Mouse (Mus musculus): ENCODE results near the gene Dph5. TPM values are rescaled to one million over a fixed set of nuclear protein-coding genes. Genes with fewer than 3 reads are reported as not detected.

The Dph5 gene
- polyA plus RNA-seq, 1 experiment = 8.8 TPM

DNA sequence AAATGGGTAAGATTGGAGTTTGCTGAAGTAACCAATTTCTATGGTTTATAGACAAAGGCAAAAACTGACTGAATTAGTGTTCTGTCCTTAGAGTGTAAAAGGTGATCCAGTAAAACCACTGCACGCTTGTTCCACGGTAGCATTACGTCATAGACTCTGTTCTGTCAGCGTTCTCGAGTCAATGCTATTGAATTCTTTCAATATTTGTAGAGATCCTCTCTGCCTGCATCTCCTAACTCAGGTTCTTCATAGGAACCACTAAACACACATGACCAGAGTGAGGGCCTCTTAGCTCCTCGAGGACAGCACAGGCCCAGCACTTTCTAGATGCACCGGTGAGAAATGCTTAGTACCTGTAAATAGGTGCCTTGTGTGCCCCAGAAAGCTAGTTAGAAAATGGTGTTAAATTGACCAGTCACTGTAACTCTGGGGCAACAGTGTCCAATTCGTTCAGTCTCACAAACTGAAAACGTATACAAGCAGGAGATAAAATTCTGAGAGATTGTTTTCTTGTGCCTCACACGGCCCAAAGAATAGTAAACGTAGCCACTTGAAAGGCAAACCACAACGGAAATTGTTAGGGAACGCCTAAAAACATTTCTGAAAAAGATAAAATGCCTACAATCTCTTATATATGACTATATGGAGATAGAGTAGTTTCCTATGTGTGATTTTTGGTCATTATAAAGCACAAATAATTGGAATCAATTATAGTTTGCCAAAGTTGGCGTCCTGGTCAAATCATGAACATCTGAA, 84.4 kb downstream of the Dph5 start:
- no peak for TF ChIP-seq TCF12 (IDR thresholded peaks at IDR 0.05; ENCODE audit: insufficient read depth, poor library complexity, severe bottlenecking)
- no peak for TF ChIP-seq CEBPB (IDR thresholded peaks at IDR 0.05; ENCODE audit: insufficient read depth, poor library complexity, severe bottlenecking)
- TF ChIP-seq E2F4 (IDR thresholded peaks at IDR 0.05; ENCODE audit: insufficient read depth) = no peak
- TF ChIP-seq POLR2A (IDR thresholded peaks at IDR 0.05; ENCODE audit: insufficient read length, low read depth) = no peak
- TF ChIP-seq POLR2AphosphoS2 (IDR thresholded peaks at IDR 0.05; ENCODE audit: insufficient read length, low read depth) = no peak
- no peak for TF ChIP-seq MYOG (IDR thresholded peaks at IDR 0.05; ENCODE audit: control insufficient read depth in 1 of 3, insufficient read depth in 1 of 3, insufficient read length in 2 of 3, low read depth in 2 of 3)
- TF ChIP-seq USF1 (IDR thresholded peaks at IDR 0.05; ENCODE audit: low read depth) = no peak
- no peak for TF ChIP-seq MAX (IDR thresholded peaks at IDR 0.05; ENCODE audit: low read depth)
- TF ChIP-seq REST (IDR thresholded peaks at IDR 0.05; ENCODE audit: insufficient read depth, insufficient read length) = no peak
- TF ChIP-seq SRF (IDR thresholded peaks at IDR 0.05; ENCODE audit: control insufficient read depth, insufficient read length, low read depth) = no peak
- no peak for TF ChIP-seq MYOD1 (IDR thresholded peaks at IDR 0.05; ENCODE audit: control insufficient read depth in 1 of 3, insufficient read length in 2 of 3, low read depth in 2 of 3)
- no peak for TF ChIP-seq TCF3 (IDR thresholded peaks at IDR 0.05; ENCODE audit: insufficient read length, low read depth)
- H3K36me3 ChIP-seq (ENCODE audit: control insufficient read depth, insufficient read depth) = peaks cover 2% of the 10 kb centered on the region
- no peak overlapping the region for H3K4me2 ChIP-seq (ENCODE audit: low read depth)
- no peak overlapping the region for H3ac ChIP-seq (ENCODE audit: control insufficient read depth, insufficient read length)
- no peaks in the 10 kb centered on the region for H3K79me2 ChIP-seq (ENCODE audit: control insufficient read depth, insufficient read depth)
- no peak overlapping the region for H3K4me3 ChIP-seq
- no peaks in the 10 kb centered on the region for H3K27me3 ChIP-seq (ENCODE audit: control insufficient read depth, insufficient read depth, insufficient read length)

DNA sequence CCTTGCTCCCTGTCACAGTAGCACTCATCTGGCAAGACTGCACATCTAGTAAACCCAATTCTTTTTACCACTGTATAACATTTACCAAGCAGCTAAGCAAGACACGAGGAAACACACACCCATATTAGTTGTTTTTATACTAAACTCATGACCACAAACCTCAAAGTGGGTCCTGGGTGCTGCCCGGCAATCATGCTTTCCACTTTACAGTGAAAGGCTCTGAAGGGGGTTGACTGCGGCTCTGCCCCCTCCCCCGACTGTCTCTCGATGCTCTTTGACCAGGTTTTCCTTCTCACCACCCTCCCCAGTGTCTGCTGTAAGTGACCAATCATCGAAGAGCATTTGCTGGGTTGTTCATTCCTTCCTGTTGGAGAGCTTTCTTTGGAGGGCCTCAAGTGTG, 86.6 kb downstream of the Dph5 start:
- TF ChIP-seq REST (IDR thresholded peaks at IDR 0.05; ENCODE audit: insufficient read depth, insufficient read length) (no peak), SRF (IDR thresholded peaks at IDR 0.05; ENCODE audit: control insufficient read depth, insufficient read length, low read depth) (no peak), TCF3 (IDR thresholded peaks at IDR 0.05; ENCODE audit: insufficient read length, low read depth) (no peak), E2F4 (IDR thresholded peaks at IDR 0.05; ENCODE audit: insufficient read depth) (no peak), POLR2A (IDR thresholded peaks at IDR 0.05; ENCODE audit: insufficient read length, low read depth) (no peak), TCF12 (IDR thresholded peaks at IDR 0.05; ENCODE audit: insufficient read depth, poor library complexity, severe bottlenecking) (no peak), MYOD1 (IDR thresholded peaks at IDR 0.05; ENCODE audit: control insufficient read depth in 1 of 3, insufficient read length in 2 of 3, low read depth in 2 of 3) (no peak), MYOG (IDR thresholded peaks at IDR 0.05; ENCODE audit: control insufficient read depth in 1 of 3, insufficient read depth in 1 of 3, insufficient read length in 2 of 3, low read depth in 2 of 3) (no peak), POLR2AphosphoS2 (IDR thresholded peaks at IDR 0.05; ENCODE audit: insufficient read length, low read depth) (no peak), MAX (IDR thresholded peaks at IDR 0.05; ENCODE audit: low read depth) (no peak), USF1 (IDR thresholded peaks at IDR 0.05; ENCODE audit: low read depth) (no peak), CEBPB (IDR thresholded peaks at IDR 0.05; ENCODE audit: insufficient read depth, poor library complexity, severe bottlenecking) (no peak)
- H3K36me3 ChIP-seq (ENCODE audit: control insufficient read depth, insufficient read depth) = peaks cover 17% of the 10 kb centered on the region

DNA sequence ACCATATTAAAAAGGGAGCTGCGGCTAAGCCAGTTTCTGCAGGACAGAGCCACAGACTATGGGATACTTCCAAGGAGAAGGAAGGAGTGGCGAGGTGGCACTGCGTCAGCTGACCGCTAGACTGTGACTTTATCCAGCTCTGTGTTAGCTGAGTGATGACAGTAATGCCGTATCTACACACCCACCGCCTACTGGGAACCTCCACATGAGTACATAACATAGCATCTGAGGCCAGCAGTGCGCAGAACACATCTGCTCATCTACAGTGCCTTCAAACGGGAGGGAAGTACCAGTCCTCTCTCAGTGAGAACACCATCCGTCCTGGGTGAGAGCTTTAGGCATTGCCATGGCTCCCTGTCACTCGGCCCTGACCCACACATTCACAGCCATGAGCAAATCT, 87.4 kb downstream of the Dph5 start:
- Histone ChIP-seq H3K36me3 (ENCODE audit: control insufficient read depth, insufficient read depth) (peaks cover 17% of the 10 kb centered on the region), H3K27me3 (ENCODE audit: control insufficient read depth, insufficient read depth, insufficient read length) (no peaks in the 10 kb centered on the region), H3K4me3 (no peak overlapping the region)

More for the DNA sequence above, 86.6 kb downstream of the Dph5 start:
- Histone ChIP-seq H3K4me2 (ENCODE audit: low read depth) (no peak overlapping the region), H3K4me3 (no peak overlapping the region), H3K27me3 (ENCODE audit: control insufficient read depth, insufficient read depth, insufficient read length) (no peaks in the 10 kb centered on the region), H3K79me2 (ENCODE audit: control insufficient read depth, insufficient read depth) (no peaks in the 10 kb centered on the region), H3ac (ENCODE audit: control insufficient read depth, insufficient read length) (no peak overlapping the region)

DNA sequence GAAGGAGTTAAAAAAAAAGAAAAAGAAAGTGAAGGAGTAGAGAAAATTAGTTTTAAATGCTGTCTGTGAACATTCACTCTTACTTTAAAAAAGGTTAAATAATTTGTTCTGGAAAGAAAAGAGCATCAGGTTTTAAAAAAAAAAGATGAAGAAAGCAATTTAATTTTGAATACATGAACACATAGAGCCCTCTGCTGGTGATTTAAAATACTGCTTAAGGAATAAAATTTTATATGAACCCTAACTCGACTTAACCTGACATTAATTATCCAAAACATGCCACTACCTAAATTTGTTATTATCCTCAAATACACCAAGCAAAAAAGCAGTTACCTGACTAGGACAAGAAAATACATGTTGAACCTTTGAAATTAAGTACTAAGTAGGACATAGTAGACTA, 91.4 kb downstream of the Dph5 start:
- Histone ChIP-seq H3K4me2 (ENCODE audit: low read depth) (no peak overlapping the region), H3K27me3 (ENCODE audit: control insufficient read depth, insufficient read depth, insufficient read length) (no peaks in the 10 kb centered on the region), H3K79me2 (ENCODE audit: control insufficient read depth, insufficient read depth) (no peaks in the 10 kb centered on the region), H3K36me3 (ENCODE audit: control insufficient read depth, insufficient read depth) (peaks cover 25% of the 10 kb centered on the region), H3K4me3 (no peak overlapping the region), H3ac (ENCODE audit: control insufficient read depth, insufficient read length) (no peak overlapping the region)
- no peak for TF ChIP-seq TCF12 (IDR thresholded peaks at IDR 0.05; ENCODE audit: insufficient read depth, poor library complexity, severe bottlenecking)
- TF ChIP-seq POLR2AphosphoS2 (IDR thresholded peaks at IDR 0.05; ENCODE audit: insufficient read length, low read depth) = no peak
- no peak for TF ChIP-seq E2F4 (IDR thresholded peaks at IDR 0.05; ENCODE audit: insufficient read depth)
- TF ChIP-seq MYOD1 (IDR thresholded peaks at IDR 0.05; ENCODE audit: control insufficient read depth in 1 of 3, insufficient read length in 2 of 3, low read depth in 2 of 3) = no peak
- no peak for TF ChIP-seq MAX (IDR thresholded peaks at IDR 0.05; ENCODE audit: low read depth)
- no peak for TF ChIP-seq USF1 (IDR thresholded peaks at IDR 0.05; ENCODE audit: low read depth)
- TF ChIP-seq SRF (IDR thresholded peaks at IDR 0.05; ENCODE audit: control insufficient read depth, insufficient read length, low read depth) = no peak
- TF ChIP-seq MYOG (IDR thresholded peaks at IDR 0.05; ENCODE audit: control insufficient read depth in 1 of 3, insufficient read depth in 1 of 3, insufficient read length in 2 of 3, low read depth in 2 of 3) = no peak
- no peak for TF ChIP-seq TCF3 (IDR thresholded peaks at IDR 0.05; ENCODE audit: insufficient read length, low read depth)
- no peak for TF ChIP-seq REST (IDR thresholded peaks at IDR 0.05; ENCODE audit: insufficient read depth, insufficient read length)
- TF ChIP-seq CEBPB (IDR thresholded peaks at IDR 0.05; ENCODE audit: insufficient read depth, poor library complexity, severe bottlenecking) = no peak
- TF ChIP-seq POLR2A (IDR thresholded peaks at IDR 0.05; ENCODE audit: insufficient read length, low read depth) = no peak

More for the DNA sequence above, 87.4 kb downstream of the Dph5 start:
- TF ChIP-seq REST (IDR thresholded peaks at IDR 0.05; ENCODE audit: insufficient read depth, insufficient read length) = no peak
- TF ChIP-seq MYOD1 (IDR thresholded peaks at IDR 0.05; ENCODE audit: control insufficient read depth in 1 of 3, insufficient read length in 2 of 3, low read depth in 2 of 3) = no peak
- no peak for TF ChIP-seq POLR2AphosphoS2 (IDR thresholded peaks at IDR 0.05; ENCODE audit: insufficient read length, low read depth)
- TF ChIP-seq USF1 (IDR thresholded peaks at IDR 0.05; ENCODE audit: low read depth) = no peak
- TF ChIP-seq E2F4 (IDR thresholded peaks at IDR 0.05; ENCODE audit: insufficient read depth) = no peak
- TF ChIP-seq TCF3 (IDR thresholded peaks at IDR 0.05; ENCODE audit: insufficient read length, low read depth) = no peak
- H3ac ChIP-seq (ENCODE audit: control insufficient read depth, insufficient read length) = no peak overlapping the region
- no peaks in the 10 kb centered on the region for H3K79me2 ChIP-seq (ENCODE audit: control insufficient read depth, insufficient read depth)
- no peak overlapping the region for H3K4me2 ChIP-seq (ENCODE audit: low read depth)
